Comparison of ENCODE assay signal across 28 mouse cellular contexts in the genomic region with DNA sequence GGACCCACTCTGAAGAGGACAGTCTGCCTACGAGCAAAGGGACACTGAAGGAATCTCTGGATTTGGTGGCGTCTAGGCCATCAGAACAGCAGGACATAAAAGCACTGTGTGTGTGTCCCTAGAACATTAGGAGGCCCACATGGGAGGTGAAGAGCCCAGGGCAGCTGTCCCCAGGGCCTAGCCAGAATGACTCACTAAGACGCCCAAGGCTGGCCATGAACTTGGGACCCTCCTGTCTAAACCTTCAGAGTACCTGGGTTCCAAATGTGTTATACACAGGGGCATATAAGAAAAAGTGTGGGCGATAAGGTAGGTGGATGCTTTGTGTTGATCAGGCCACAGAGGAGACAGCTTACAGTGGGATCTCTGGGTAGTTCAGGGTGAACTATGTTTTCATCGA. TPM values are rescaled to one million over a fixed set of nuclear protein-coding genes. Genes with fewer than 3 reads are reported as not detected.
A peak's percentile ranks its signal among the peaks of the same experiment; 100 is the strongest.
DNase-seq lines count a peak whose midpoint lies in the region; ATAC-seq and TF ChIP-seq lines count a peak whose summit lies in the region.
"Had no signal": no experiment of that assay in that cellular context is flagged by ENCODE, and none has a peak within 500 bp of the region (broad histone marks: within the 10 kb centered on the region; RNA-seq: fewer than 3 reads in every experiment).

No protein-coding gene starts in this region.

- no peaks in the 10 kb centered on the region for H3K36me3 ChIP-seq in heart, embryonic 10.5 days
- H3K36me3 ChIP-seq in stomach, embryonic 15.5 days, result no peaks in the 10 kb centered on the region
- H3K36me3 ChIP-seq in stomach, postnatal 0 days (ENCODE audit: control insufficient read depth, insufficient read depth, low read length), result no peaks in the 10 kb centered on the region
- H3K36me3 ChIP-seq in stomach, embryonic 16.5 days (ENCODE audit: control insufficient read depth, insufficient read depth, low read length), result no peaks in the 10 kb centered on the region
- H3K36me3 ChIP-seq in kidney, embryonic 14.5 days (ENCODE audit: control insufficient read depth, insufficient read depth, low read length), result no peaks in the 10 kb centered on the region
- H3K36me3 ChIP-seq: embryonic facial prominence, embryonic 10.5 days; embryonic facial prominence, embryonic 12.5 days; forebrain, embryonic 10.5 days; forebrain, embryonic 12.5 days; G1E had no signal

- H3K27ac ChIP-seq in heart, embryonic 10.5 days, result no peak overlapping the region
- peak overlapping the region; percentile 32; the same call in 1 of the 2 replicates for H3K27ac ChIP-seq in stomach, embryonic 15.5 days
- no peak overlapping the region for H3K27ac ChIP-seq in stomach, postnatal 0 days (replicated peaks)
- peak overlapping the region; percentile 16 for H3K27ac ChIP-seq in stomach, embryonic 16.5 days (ENCODE audit: low read length)
- H3K27ac ChIP-seq in kidney, embryonic 14.5 days (ENCODE audit: low read depth, low read length), result no peak overlapping the region
- H3K27ac ChIP-seq: embryonic facial prominence, embryonic 12.5 days; forebrain, embryonic 10.5 days; forebrain, embryonic 12.5 days had no signal

- 83% methylated on average over 5 of the region's 5 CpGs for WGBS in heart, embryonic 10.5 days
- WGBS in stomach, embryonic 15.5 days, result 87% methylated on average over 5 of the region's 5 CpGs
- WGBS in stomach, postnatal 0 days, result 84% methylated on average over 5 of the region's 5 CpGs
- WGBS in stomach, embryonic 16.5 days, result 84% methylated on average over 5 of the region's 5 CpGs
- WGBS in kidney, embryonic 14.5 days, result 92% methylated on average over 5 of the region's 5 CpGs

- H3K9ac ChIP-seq in stomach, embryonic 15.5 days, result no peak overlapping the region
- no peak overlapping the region for H3K9ac ChIP-seq in stomach, postnatal 0 days (ENCODE audit: low read length)
- H3K9ac ChIP-seq in stomach, embryonic 16.5 days (ENCODE audit: low read length), result no peak overlapping the region
- H3K9ac ChIP-seq in kidney, embryonic 14.5 days (ENCODE audit: low read depth, low read length), result no peak overlapping the region
- H3K9ac ChIP-seq: embryonic facial prominence, embryonic 12.5 days; forebrain, embryonic 12.5 days had no signal

- no peak overlapping the region for H3K4me3 ChIP-seq in heart, embryonic 10.5 days
- no peak overlapping the region for H3K4me3 ChIP-seq in stomach, embryonic 15.5 days (replicated peaks)
- H3K4me3 ChIP-seq in stomach, postnatal 0 days (ENCODE audit: low read depth, low read length), result no peak overlapping the region
- no peak overlapping the region for H3K4me3 ChIP-seq in stomach, embryonic 16.5 days (replicated peaks; ENCODE audit: low read length)
- H3K4me3 ChIP-seq in kidney, embryonic 14.5 days (ENCODE audit: low read length), result no peak overlapping the region
- H3K4me3 ChIP-seq: embryonic facial prominence, embryonic 10.5 days; embryonic facial prominence, embryonic 12.5 days; erythroblast, embryonic 14.5 days; forebrain, embryonic 10.5 days; forebrain, embryonic 12.5 days had no signal

- no peak overlapping the region for H3K4me2 ChIP-seq in stomach, embryonic 15.5 days
- H3K4me2 ChIP-seq in stomach, postnatal 0 days (replicated peaks; ENCODE audit: low read depth), result no peak overlapping the region
- H3K4me2 ChIP-seq in stomach, embryonic 16.5 days (ENCODE audit: low read depth, low read length), result no peak overlapping the region
- no peak overlapping the region for H3K4me2 ChIP-seq in kidney, embryonic 14.5 days (replicated peaks; ENCODE audit: low read depth, low read length)
- H3K4me2 ChIP-seq: embryonic facial prominence, embryonic 12.5 days; forebrain, embryonic 12.5 days had no signal

- H3K27me3 ChIP-seq in heart, embryonic 10.5 days (ENCODE audit: insufficient read depth, poor library complexity, severe bottlenecking), result no peaks in the 10 kb centered on the region
- no peaks in the 10 kb centered on the region for H3K27me3 ChIP-seq in stomach, embryonic 15.5 days (replicated peaks)
- no peaks in the 10 kb centered on the region for H3K27me3 ChIP-seq in stomach, postnatal 0 days (ENCODE audit: control insufficient read depth, insufficient read depth, low read length)
- no peaks in the 10 kb centered on the region for H3K27me3 ChIP-seq in stomach, embryonic 16.5 days (ENCODE audit: control insufficient read depth, insufficient read depth, low read length)
- no peaks in the 10 kb centered on the region for H3K27me3 ChIP-seq in kidney, embryonic 14.5 days (ENCODE audit: control insufficient read depth, insufficient read depth, low read length)
- H3K27me3 ChIP-seq: embryonic facial prominence, embryonic 12.5 days; forebrain, embryonic 12.5 days; Patski had no signal

- ATAC-seq in stomach, embryonic 15.5 days (ENCODE audit: insufficient read depth, low FRiP score, low read depth), result no peak
- ATAC-seq in stomach, postnatal 0 days (ENCODE audit: low FRiP score, low TSS enrichment), result no peak
- no peak for ATAC-seq in stomach, embryonic 16.5 days (ENCODE audit: insufficient read depth, low FRiP score)
- ATAC-seq in kidney, embryonic 14.5 days (ENCODE audit: low FRiP score, low TSS enrichment), result no peak
- ATAC-seq: activated CD4-positive, CD25-positive, alpha-beta regulatory T cell, adult 4 months; CD4-positive, CD25-positive, alpha-beta regulatory T cell, adult 4 months; forebrain, embryonic 14.5 days; forebrain, embryonic 16.5 days; Patski had no signal

- intact Hi-C loops in heart, postnatal 36 days (cut with DNase I), result no loop called here

- no peak for TF ChIP-seq CTCF in stomach, postnatal 0 days (IDR thresholded peaks at IDR 0.05; ENCODE audit: low read depth)

- H3K4me1 ChIP-seq in heart, embryonic 10.5 days, result peaks cover 24% of the 10 kb centered on the region
- no peaks in the 10 kb centered on the region for H3K4me1 ChIP-seq in stomach, embryonic 15.5 days
- no peaks in the 10 kb centered on the region for H3K4me1 ChIP-seq in stomach, postnatal 0 days (replicated peaks; ENCODE audit: control insufficient read depth, insufficient read depth)
- H3K4me1 ChIP-seq in stomach, embryonic 16.5 days (ENCODE audit: control insufficient read depth, insufficient read depth, low read length), result no peaks in the 10 kb centered on the region
- no peaks in the 10 kb centered on the region for H3K4me1 ChIP-seq in kidney, embryonic 14.5 days (ENCODE audit: control insufficient read depth, insufficient read depth, low read length)
- H3K4me1 ChIP-seq: embryonic facial prominence, embryonic 10.5 days; embryonic facial prominence, embryonic 12.5 days; forebrain, embryonic 12.5 days had no signal

- no peak for TF ChIP-seq EP300 in stomach, postnatal 0 days (optimal IDR thresholded peaks at IDR 0.05)

- 0 out of 2 replicates have a peak, but pooled peaks cover 4% of the 10 kb centered on the region for H3K9me3 ChIP-seq in heart, embryonic 10.5 days
- H3K9me3 ChIP-seq in stomach, embryonic 15.5 days, result no peaks in the 10 kb centered on the region
- H3K9me3 ChIP-seq in stomach, postnatal 0 days (ENCODE audit: control insufficient read depth, low read length), result no peaks in the 10 kb centered on the region
- H3K9me3 ChIP-seq in stomach, embryonic 16.5 days (replicated peaks; ENCODE audit: control insufficient read depth, low read length), result no peaks in the 10 kb centered on the region
- H3K9me3 ChIP-seq in kidney, embryonic 14.5 days (ENCODE audit: control insufficient read depth, low read length), result no peaks in the 10 kb centered on the region
- H3K9me3 ChIP-seq: embryonic facial prominence, embryonic 10.5 days; embryonic facial prominence, embryonic 12.5 days; forebrain, embryonic 10.5 days; forebrain, embryonic 12.5 days; G1E had no signal

- peak; percentile 69 for DNase-seq in heart, embryonic 10.5 days (ENCODE audit: low spot score)
- no peak for DNase-seq in heart, postnatal 36 days
- DNase-seq in stomach, postnatal 0 days (ENCODE audit: low spot score), result no peak
- DNase-seq: adrenal gland, adult 8-10 months; adrenal gland, postnatal 36 days; B cell, adult 2 months; cerebellum, adult 11-12 months; cerebellum, adult 2 months; cerebellum, adult 9-10 months; cerebellum, postnatal 10 days; cerebellum, postnatal 25 days had no signal

RNA-seq across cellular contexts. Expression of gene Ctrb1, which starts 9.9 kb away (rescaled TPM):
- not detected in 2 replicates for polyA plus RNA-seq in heart, embryonic 10.5 days (2016; fragmentation: Nextera tagmentation; extraction: Ambion mirVana)
- not detected for total RNA-seq in heart, postnatal 36 days (2021)
- 3,283 and 4,119 TPM in 2 replicates for polyA plus RNA-seq in stomach, embryonic 15.5 days (2015; fragmentation: Nextera tagmentation; extraction: Ambion mirVana)
- 20.2 and 24.1 TPM in 2 replicates for polyA plus RNA-seq in stomach, postnatal 0 days (2015; fragmentation: Nextera tagmentation; extraction: Ambion mirVana)
- 3,395 and 3,754 TPM in 2 replicates for polyA plus RNA-seq in stomach, embryonic 16.5 days (2015; fragmentation: Nextera tagmentation; extraction: Ambion mirVana)
- polyA plus RNA-seq in kidney, embryonic 14.5 days (2014; fragmentation: Nextera tagmentation; extraction: Ambion mirVana), result not detected in 2 replicates
- total RNA-seq: adrenal gland, adult 18-20 months; adrenal gland, adult 8-10 months; CH12.LX; G1E had no signal
- polyA plus RNA-seq: activated CD4-positive, CD25-positive, alpha-beta regulatory T cell, adult 4 months; CD4-positive, CD25-positive, alpha-beta regulatory T cell, adult 4 months; embryonic facial prominence, embryonic 10.5 days; embryonic facial prominence, embryonic 12.5 days; embryonic facial prominence, embryonic 14.5 days; erythroblast, embryonic 14.5 days; forebrain, embryonic 10.5 days; forebrain, embryonic 12.5 days; forebrain, embryonic 14.5 days; forebrain, embryonic 16.5 days; G1E; Patski had no signal

RNA-seq across cellular contexts. Expression of gene Bcar1, which starts 42.9 kb away (rescaled TPM):
- 53.2 and 54.4 TPM in 2 replicates for polyA plus RNA-seq in heart, embryonic 10.5 days (2016; fragmentation: Nextera tagmentation; extraction: Ambion mirVana)
- total RNA-seq in heart, postnatal 36 days (2021), result 10 to 100 TPM; 18.8 to 19.1 TPM
- 38.7 and 39.7 TPM in 2 replicates for polyA plus RNA-seq in stomach, embryonic 15.5 days (2015; fragmentation: Nextera tagmentation; extraction: Ambion mirVana)
- polyA plus RNA-seq in stomach, postnatal 0 days (2015; fragmentation: Nextera tagmentation; extraction: Ambion mirVana), result 22.6 and 27.4 TPM in 2 replicates
- 38.5 and 44.6 TPM in 2 replicates for polyA plus RNA-seq in stomach, embryonic 16.5 days (2015; fragmentation: Nextera tagmentation; extraction: Ambion mirVana)
- polyA plus RNA-seq in kidney, embryonic 14.5 days (2014; fragmentation: Nextera tagmentation; extraction: Ambion mirVana), result 39.1 and 55.6 TPM in 2 replicates

RNA-seq across cellular contexts. Expression of gene Zfp1, which starts 57.5 kb away (rescaled TPM):
- 17.6 and 18.1 TPM in 2 replicates for polyA plus RNA-seq in heart, embryonic 10.5 days (2016; fragmentation: Nextera tagmentation; extraction: Ambion mirVana)
- total RNA-seq in heart, postnatal 36 days (2021), result 1 to 10 TPM; 8.1 to 8.4 TPM
- polyA plus RNA-seq in stomach, embryonic 15.5 days (2015; fragmentation: Nextera tagmentation; extraction: Ambion mirVana), result 17.7 and 19.8 TPM in 2 replicates
- polyA plus RNA-seq in stomach, postnatal 0 days (2015; fragmentation: Nextera tagmentation; extraction: Ambion mirVana), result 10.5 and 10.9 TPM in 2 replicates
- 19.3 TPM in 2 replicates for polyA plus RNA-seq in stomach, embryonic 16.5 days (2015; fragmentation: Nextera tagmentation; extraction: Ambion mirVana)
- 23.3 and 24.8 TPM in 2 replicates for polyA plus RNA-seq in kidney, embryonic 14.5 days (2014; fragmentation: Nextera tagmentation; extraction: Ambion mirVana)

Comparison
In these comparisons a context has a peak if more than half of its experiments do, and no peak if none do; other contexts are left out.
1. H3K27ac ChIP-seq: peak in stomach, embryonic 15.5 days (single experiment) and stomach, embryonic 16.5 days (single experiment); none in heart, embryonic 10.5 days (single experiment), stomach, postnatal 0 days (single experiment) and kidney, embryonic 14.5 days (single experiment).
2. RNA of gene Ctrb1, which starts 9.9 kb away (polyA plus RNA-seq): 3,395 to 3,754 TPM in stomach, embryonic 16.5 days and 3,283 to 4,119 TPM in stomach, embryonic 15.5 days; 20.2 to 24.1 TPM in stomach, postnatal 0 days, not detected in kidney, embryonic 14.5 days and not detected in heart, embryonic 10.5 days; every median in the first group is over 100 times any median in the second.